Mouse (Mus musculus): ENCODE results near the gene Slc25a26. TPM values are rescaled to one million over a fixed set of nuclear protein-coding genes. Genes with fewer than 3 reads are reported as not detected.
A peak's percentile ranks its signal among the peaks of the same experiment; 100 is the strongest.

Slc25a26 gene
- polyA plus RNA-seq, 1 experiment from 2014 or later = 10.7 TPM

DNA sequence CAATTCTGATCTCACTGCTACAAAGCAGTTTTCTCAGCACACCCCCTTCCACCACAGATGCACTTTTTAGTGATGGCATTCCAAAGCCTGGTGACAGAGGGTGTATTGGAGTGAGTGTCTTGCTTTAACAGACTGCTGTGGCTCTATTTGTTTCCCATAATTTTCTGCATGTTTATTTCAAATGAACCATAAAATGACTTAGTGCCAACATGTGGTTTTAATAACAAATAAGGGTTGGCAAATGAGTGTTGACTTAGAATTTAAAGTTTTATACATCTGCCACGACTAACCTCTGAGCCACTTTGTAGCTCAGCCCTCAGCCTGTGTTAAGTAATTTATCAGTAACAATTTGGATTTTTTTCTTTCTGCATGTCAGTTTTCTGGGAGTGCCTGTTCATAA lies 61.2 kb downstream of the Slc25a26 start:
- H3K9ac ChIP-seq (ENCODE audit: low read depth, low read length) = no peak overlapping the region
- H3K9me3 ChIP-seq (replicated peaks; ENCODE audit: control insufficient read depth, low read length) = no peaks in the 10 kb centered on the region
- H3K27ac ChIP-seq (ENCODE audit: low read depth, low read length) = no peak overlapping the region
- 68% methylated on average over 1 of the region's 1 CpGs for WGBS (ENCODE audit: insufficient replicate concordance)
- H3K4me2 ChIP-seq = no peak overlapping the region
- H3K36me3 ChIP-seq (ENCODE audit: control insufficient read depth, insufficient read depth, low read length) = no peaks in the 10 kb centered on the region
- H3K27me3 ChIP-seq (ENCODE audit: control insufficient read depth, insufficient read depth, low read length) = no peaks in the 10 kb centered on the region
- ATAC-seq (replicated peaks; ENCODE audit: insufficient number of reproducible peaks, low FRiP score, low TSS enrichment) = no peak
- H3K4me1 ChIP-seq (ENCODE audit: control insufficient read depth, insufficient read depth, low read length) = 0 out of 2 replicates have a peak, but pooled peaks cover 2% of the 10 kb centered on the region
- H3K4me3 ChIP-seq (ENCODE audit: low read depth, low read length) = no peak overlapping the region

- 46% methylated on average over 8 of the region's 8 CpGs for WGBS (ENCODE audit: insufficient replicate concordance)
- no peak overlapping the region for H3K4me3 ChIP-seq (ENCODE audit: low read depth, low read length)
These were observed 63.2 kb downstream of the Slc25a26 start for GRCm38 (mm10) chr6:94563203-94563940.

GRCm38 (mm10) chr6:94565766-94566165 lies 65.6 kb downstream of the Slc25a26 start:
- ATAC-seq (replicated peaks; ENCODE audit: insufficient number of reproducible peaks, low FRiP score, low TSS enrichment) = no peak
- Histone ChIP-seq H3K27ac (ENCODE audit: low read depth, low read length) (no peak overlapping the region), H3K4me3 (ENCODE audit: low read depth, low read length) (no peak overlapping the region), H3K27me3 (ENCODE audit: control insufficient read depth, insufficient read depth, low read length) (no peaks in the 10 kb centered on the region), H3K9me3 (replicated peaks; ENCODE audit: control insufficient read depth, low read length) (no peaks in the 10 kb centered on the region), H3K4me1 (ENCODE audit: control insufficient read depth, insufficient read depth, low read length) (0 out of 2 replicates have a peak, but pooled peaks cover 2% of the 10 kb centered on the region), H3K9ac (ENCODE audit: low read depth, low read length) (no peak overlapping the region), H3K4me2 (no peak overlapping the region), H3K36me3 (ENCODE audit: control insufficient read depth, insufficient read depth, low read length) (no peaks in the 10 kb centered on the region)
- WGBS (ENCODE audit: insufficient replicate concordance) = 84% methylated on average over 2 of the region's 2 CpGs

More at GRCm38 (mm10) chr6:94563203-94563940, 63.2 kb downstream of the Slc25a26 start:
- H3K9me3 ChIP-seq (replicated peaks; ENCODE audit: control insufficient read depth, low read length) = no peaks in the 10 kb centered on the region
- no peaks in the 10 kb centered on the region for H3K36me3 ChIP-seq (ENCODE audit: control insufficient read depth, insufficient read depth, low read length)
- no peaks in the 10 kb centered on the region for H3K27me3 ChIP-seq (ENCODE audit: control insufficient read depth, insufficient read depth, low read length)
- ATAC-seq (replicated peaks; ENCODE audit: insufficient number of reproducible peaks, low FRiP score, low TSS enrichment) = no peak
- H3K4me1 ChIP-seq (ENCODE audit: control insufficient read depth, insufficient read depth, low read length) = 0 out of 2 replicates have a peak, but pooled peaks cover 2% of the 10 kb centered on the region
- no peak overlapping the region for H3K27ac ChIP-seq (ENCODE audit: low read depth, low read length)
- H3K4me2 ChIP-seq = no peak overlapping the region
- H3K9ac ChIP-seq (ENCODE audit: low read depth, low read length) = no peak overlapping the region

DNA sequence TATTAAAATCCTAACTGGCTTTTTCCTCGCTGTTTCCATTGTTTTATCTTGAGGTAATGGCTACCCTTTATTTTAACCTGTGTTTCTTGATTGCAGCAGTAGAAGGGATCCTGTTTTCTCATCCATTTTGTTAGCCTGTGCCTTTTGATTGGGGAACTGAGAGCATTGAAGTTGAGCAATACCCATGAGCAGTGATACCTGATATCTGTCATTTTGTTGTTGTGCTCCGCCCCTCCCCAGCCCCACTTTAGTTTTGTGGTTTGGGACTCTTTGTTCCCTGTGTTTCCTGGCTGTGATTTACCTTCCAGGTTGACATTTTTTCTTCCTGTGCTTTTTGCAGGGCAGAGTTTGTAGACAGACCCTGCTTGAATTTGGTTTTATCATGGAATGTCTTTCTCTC lies 67.9 kb downstream of the Slc25a26 start:
- WGBS (ENCODE audit: insufficient replicate concordance) = 83% methylated on average over 2 of the region's 2 CpGs
- H3K4me2 ChIP-seq = no peak overlapping the region
- no peaks in the 10 kb centered on the region for H3K27me3 ChIP-seq (ENCODE audit: control insufficient read depth, insufficient read depth, low read length)
- no peaks in the 10 kb centered on the region for H3K4me1 ChIP-seq (ENCODE audit: control insufficient read depth, insufficient read depth, low read length)
- no peak for ATAC-seq (replicated peaks; ENCODE audit: insufficient number of reproducible peaks, low FRiP score, low TSS enrichment)
- H3K27ac ChIP-seq (ENCODE audit: low read depth, low read length) = no peak overlapping the region
- no peak overlapping the region for H3K9ac ChIP-seq (ENCODE audit: low read depth, low read length)
- H3K36me3 ChIP-seq (ENCODE audit: control insufficient read depth, insufficient read depth, low read length) = no peaks in the 10 kb centered on the region
- H3K9me3 ChIP-seq (replicated peaks; ENCODE audit: control insufficient read depth, low read length) = no peaks in the 10 kb centered on the region
- no peak overlapping the region for H3K4me3 ChIP-seq (ENCODE audit: low read depth, low read length)

GRCm38 (mm10) chr6:94575526-94576166 lies 75.5 kb downstream of the Slc25a26 start:
- peaks cover 7% of the 10 kb centered on the region for H3K4me1 ChIP-seq (ENCODE audit: control insufficient read depth, insufficient read depth, low read length)
- H3K36me3 ChIP-seq (ENCODE audit: control insufficient read depth, insufficient read depth, low read length) = no peaks in the 10 kb centered on the region
- 57% methylated on average over 9 of the region's 9 CpGs for WGBS (ENCODE audit: insufficient replicate concordance)
- no peaks in the 10 kb centered on the region for H3K27me3 ChIP-seq (ENCODE audit: control insufficient read depth, insufficient read depth, low read length)
- no peak overlapping the region for H3K4me3 ChIP-seq (ENCODE audit: low read depth, low read length)
- peak overlapping the region; percentile 10; the same call in 1 of the 2 replicates for H3K9ac ChIP-seq (ENCODE audit: low read depth, low read length)
- H3K9me3 ChIP-seq (replicated peaks; ENCODE audit: control insufficient read depth, low read length) = no peaks in the 10 kb centered on the region
- 0 out of 2 replicates have a peak overlapping the region, but pooled peaks have one; percentile 6 for H3K27ac ChIP-seq (ENCODE audit: low read depth, low read length)
- H3K4me2 ChIP-seq = no peak overlapping the region; the same call in 1 of the 2 replicates
- no peak for ATAC-seq (replicated peaks; ENCODE audit: insufficient number of reproducible peaks, low FRiP score, low TSS enrichment)

DNA sequence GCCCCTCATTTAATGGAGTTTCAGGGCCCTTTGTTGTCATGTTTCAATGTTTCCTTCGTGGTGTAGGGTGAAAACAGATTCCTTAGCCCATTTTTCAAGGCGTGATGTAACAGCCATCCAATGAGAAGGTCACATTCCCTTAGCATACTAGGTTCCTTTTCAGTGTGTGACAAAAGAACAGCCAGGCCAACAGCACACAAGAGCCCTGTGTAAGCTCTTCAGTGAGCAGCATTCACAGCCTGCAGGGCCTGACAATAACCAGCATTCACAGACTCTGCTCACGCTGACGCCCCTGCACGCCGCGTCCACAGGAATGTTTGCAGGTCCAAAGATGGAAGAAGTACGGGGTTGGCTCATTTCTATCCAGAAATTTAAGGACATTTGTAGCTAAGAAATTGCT lies 77.9 kb downstream of the Slc25a26 start:
- no peak overlapping the region for H3K27ac ChIP-seq (ENCODE audit: low read depth, low read length)
- ATAC-seq (replicated peaks; ENCODE audit: insufficient number of reproducible peaks, low FRiP score, low TSS enrichment) = no peak
- H3K27me3 ChIP-seq (ENCODE audit: control insufficient read depth, insufficient read depth, low read length) = no peaks in the 10 kb centered on the region
- H3K4me1 ChIP-seq (ENCODE audit: control insufficient read depth, insufficient read depth, low read length) = peaks cover 7% of the 10 kb centered on the region
- H3K4me2 ChIP-seq = no peak overlapping the region
- no peaks in the 10 kb centered on the region for H3K36me3 ChIP-seq (ENCODE audit: control insufficient read depth, insufficient read depth, low read length)
- WGBS (ENCODE audit: insufficient replicate concordance) = 73% methylated on average over 8 of the region's 8 CpGs
- no peak overlapping the region for H3K4me3 ChIP-seq (ENCODE audit: low read depth, low read length)
- no peaks in the 10 kb centered on the region for H3K9me3 ChIP-seq (replicated peaks; ENCODE audit: control insufficient read depth, low read length)
- no peak overlapping the region for H3K9ac ChIP-seq (ENCODE audit: low read depth, low read length)

DNA sequence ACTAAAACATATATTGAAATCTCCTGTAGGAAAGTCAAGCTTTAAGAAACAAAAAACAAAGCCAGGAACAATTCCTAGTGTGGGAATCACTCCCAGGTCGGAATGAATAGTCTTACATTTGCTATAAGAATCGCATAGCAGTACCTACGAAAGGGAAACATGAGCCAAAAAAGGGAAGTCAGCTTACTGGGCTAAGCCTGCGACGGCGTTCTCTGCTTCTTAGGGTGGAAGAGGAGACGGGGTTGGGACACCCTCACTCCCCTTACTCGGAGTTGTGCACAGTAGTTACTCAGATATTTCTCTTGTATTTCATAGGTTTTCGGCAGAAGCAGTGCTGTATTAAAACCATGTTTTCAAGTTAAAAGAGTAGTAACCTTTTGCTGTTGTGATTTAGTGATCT lies 81.9 kb downstream of the Slc25a26 start:
- Histone ChIP-seq H3K4me3 (ENCODE audit: low read depth, low read length) (no peak overlapping the region), H3K27ac (ENCODE audit: low read depth, low read length) (no peak overlapping the region), H3K9me3 (replicated peaks; ENCODE audit: control insufficient read depth, low read length) (no peaks in the 10 kb centered on the region), H3K9ac (ENCODE audit: low read depth, low read length) (no peak overlapping the region), H3K27me3 (ENCODE audit: control insufficient read depth, insufficient read depth, low read length) (no peaks in the 10 kb centered on the region), H3K4me2 (no peak overlapping the region), H3K36me3 (ENCODE audit: control insufficient read depth, insufficient read depth, low read length) (no peaks in the 10 kb centered on the region), H3K4me1 (ENCODE audit: control insufficient read depth, insufficient read depth, low read length) (no peaks in the 10 kb centered on the region)
- no peak for ATAC-seq (replicated peaks; ENCODE audit: insufficient number of reproducible peaks, low FRiP score, low TSS enrichment)
- WGBS (ENCODE audit: insufficient replicate concordance) = 87% methylated on average over 9 of the region's 9 CpGs

DNA sequence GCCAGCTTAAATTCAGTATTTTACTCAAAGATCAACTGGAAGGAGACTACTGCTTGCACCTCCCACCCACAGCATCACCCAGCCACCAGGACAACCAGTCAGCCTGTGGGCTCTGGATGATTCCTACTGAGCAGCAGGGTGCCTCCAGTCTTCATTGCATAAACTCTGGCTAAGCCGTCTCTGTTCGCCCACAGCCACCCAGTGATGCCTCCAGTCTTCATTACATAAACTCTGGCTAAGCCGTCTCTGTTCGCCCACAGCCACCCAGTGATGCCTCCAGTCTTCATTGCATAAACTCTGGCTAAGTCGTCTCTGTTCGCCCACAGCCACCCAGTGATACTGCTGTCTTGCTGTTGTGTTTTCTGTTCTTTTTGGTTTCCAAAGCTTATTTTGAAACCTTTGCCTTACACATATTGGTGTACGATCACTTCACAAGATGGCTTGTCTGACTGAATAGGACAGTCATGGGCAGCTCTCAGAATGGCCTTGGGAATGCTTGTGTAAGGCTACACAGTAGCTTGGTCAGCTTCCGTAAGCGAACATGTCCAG lies 84.1 kb downstream of the Slc25a26 start:
- Histone ChIP-seq H3K27ac (ENCODE audit: low read depth, low read length) (no peak overlapping the region), H3K4me3 (ENCODE audit: low read depth, low read length) (no peak overlapping the region), H3K9ac (ENCODE audit: low read depth, low read length) (no peak overlapping the region), H3K27me3 (ENCODE audit: control insufficient read depth, insufficient read depth, low read length) (no peaks in the 10 kb centered on the region), H3K4me2 (no peak overlapping the region), H3K9me3 (replicated peaks; ENCODE audit: control insufficient read depth, low read length) (no peaks in the 10 kb centered on the region), H3K4me1 (ENCODE audit: control insufficient read depth, insufficient read depth, low read length) (no peaks in the 10 kb centered on the region), H3K36me3 (ENCODE audit: control insufficient read depth, insufficient read depth, low read length) (no peaks in the 10 kb centered on the region)
- ATAC-seq (replicated peaks; ENCODE audit: insufficient number of reproducible peaks, low FRiP score, low TSS enrichment) = no peak
- 91% methylated on average over 9 of the region's 9 CpGs for WGBS (ENCODE audit: insufficient replicate concordance)
